Mouse (Mus musculus) hindbrain, embryonic 15.5 days (tissue): ENCODE measurements around the gene Smarca5. TPM values are rescaled to one million over a fixed set of nuclear protein-coding genes. Genes with fewer than 3 reads are reported as not detected.

ENCODE experiments used
- ATAC-seq: fragments of 200-750 bp; cut with Nextera tagmentation; 2 replicates; pipeline ENCODE4 v1.8.0; 2017; ENCODE audit warnings: low read depth, moderate number of reproducible peaks, moderate TSS enrichment; ENCODE audit not compliant: low FRiP score
- H3K27ac ChIP-seq: fragments of 300-500 bp; sonication (generic); replicated peaks from 2 replicates; pipeline ENCODE4 v1.5.1; 2015; ENCODE audit warnings: mild to moderate bottlenecking, inconsistent platforms
- H3K27me3 ChIP-seq: fragments of 300-500 bp; sonication (generic); 2 replicates; pipeline ENCODE4 v1.6.1; 2015; ENCODE audit warnings: control low read depth, inconsistent platforms
- H3K36me3 ChIP-seq: fragments of 300-500 bp; sonication (generic); 2 replicates; pipeline ENCODE4 v1.6.1; 2015; ENCODE audit warnings: control low read depth, inconsistent platforms
- H3K4me1 ChIP-seq: fragments of 300-500 bp; sonication (generic); replicated peaks from 2 replicates; pipeline ENCODE4 v1.6.1; 2015; ENCODE audit warnings: control low read depth, inconsistent platforms
- H3K4me2 ChIP-seq: fragments of 300-500 bp; sonication (generic); 2 replicates; pipeline ENCODE4 v1.6.1; 2015; ENCODE audit warnings: moderate library complexity, mild to moderate bottlenecking, inconsistent platforms
- H3K4me3 ChIP-seq: fragments of 300-500 bp; sonication (generic); 2 replicates; pipeline ENCODE4 v1.5.1; 2015; ENCODE audit warnings: mild to moderate bottlenecking, inconsistent platforms
- H3K9ac ChIP-seq: fragments of 300-500 bp; sonication (generic); 2 replicates; pipeline ENCODE4 v1.6.1; 2015; ENCODE audit warnings: inconsistent platforms
- H3K9me3 ChIP-seq: fragments of 300-500 bp; sonication (generic); 2 replicates; pipeline ENCODE4 v1.6.1; 2016; ENCODE audit warnings: control low read depth, inconsistent platforms
- WGBS: fragments of 180-500 bp; shearing (Covaris S2); methylation state at CpG from one replicate; pipeline ENCODE4 v1.1.7; 2015; 5-methylcytosine and 5-hydroxymethylcytosine counted together
- polyA plus RNA-seq: library from polyadenylated mRNA; unstranded; fragments of >200 nt; fragmentation: Nextera tagmentation; extraction: Ambion mirVana; gene quantifications from 2 replicates; pipeline ENCODE4 v1.2.1, GENCODE M21; 2015

Gene Smarca5
- polyA plus RNA-seq, 1 experiment from 2014 or later: 49.7 TPM

- whole genome bisulfite sequencing: 12% methylated on average over 14 of the region's 14 CpGs
Observed at GRCm38 (mm10) chr8:80739932-80740331, 635 bp upstream of the Smarca5 start.

GRCm38 (mm10) chr8:80738388-80739154 lies 726 bp downstream of the Smarca5 start:
- H3K4me3 ChIP-seq: peak overlapping the region; percentile 97
- WGBS: under 1% methylated on average over 53 of the region's 84 CpGs
- ATAC-seq: peak; percentile 76
- H3K36me3 ChIP-seq: peaks cover 14% of the 10 kb centered on the region
- peaks cover 8% of the 10 kb centered on the region for H3K4me1 ChIP-seq
- peak overlapping the region; percentile 88 for H3K9ac ChIP-seq
- H3K9me3 ChIP-seq: no peaks in the 10 kb centered on the region
- no peaks in the 10 kb centered on the region for H3K27me3 ChIP-seq
- peak overlapping the region; percentile 78 for H3K4me2 ChIP-seq
- H3K27ac ChIP-seq: peak overlapping the region; percentile 95

More at GRCm38 (mm10) chr8:80739932-80740331, 635 bp upstream of the Smarca5 start:
- H3K9ac ChIP-seq: peak overlapping the region; percentile 70
- peak overlapping the region; percentile 95 for H3K27ac ChIP-seq
- H3K4me2 ChIP-seq: peak overlapping the region; percentile 67
- no peaks in the 10 kb centered on the region for H3K27me3 ChIP-seq
- ATAC-seq: peak; percentile 51
- peak overlapping the region; percentile 97 for H3K4me3 ChIP-seq
- H3K36me3 ChIP-seq: peaks cover 7% of the 10 kb centered on the region
- peaks cover 8% of the 10 kb centered on the region for H3K4me1 ChIP-seq
- H3K9me3 ChIP-seq: no peaks in the 10 kb centered on the region

GRCm38 (mm10) chr8:80738046-80738387 lies 1.3 kb downstream of the Smarca5 start:
- peak overlapping the region; percentile 88 for H3K9ac ChIP-seq
- peak overlapping the region; percentile 95 for H3K27ac ChIP-seq
- no peaks in the 10 kb centered on the region for H3K27me3 ChIP-seq
- WGBS: 0% methylated on average over 5 of the region's 5 CpGs
- peak overlapping the region; percentile 78 for H3K4me2 ChIP-seq
- H3K36me3 ChIP-seq: peaks cover 17% of the 10 kb centered on the region
- peak; percentile 10; the same call in 1 of the 2 replicates for ATAC-seq
- H3K9me3 ChIP-seq: no peaks in the 10 kb centered on the region
- H3K4me1 ChIP-seq: peaks cover 8% of the 10 kb centered on the region
- peak overlapping the region; percentile 97 for H3K4me3 ChIP-seq

- Histone ChIP-seq H3K9me3 (no peaks in the 10 kb centered on the region), H3K4me1 (no peaks in the 10 kb centered on the region), H3K4me2 (no peak overlapping the region), H3K27ac (no peak overlapping the region), H3K36me3 (peaks cover 51% of the 10 kb centered on the region), H3K4me3 (no peak overlapping the region), H3K9ac (no peak overlapping the region), H3K27me3 (no peaks in the 10 kb centered on the region)
- no peak for ATAC-seq
Observed at GRCm38 (mm10) chr8:80732326-80732725, 7.0 kb downstream of the Smarca5 start.

GRCm38 (mm10) chr8:80714461-80714860 lies 24.8 kb downstream of the Smarca5 start:
- Histone ChIP-seq H3K9ac (no peak overlapping the region), H3K27me3 (no peaks in the 10 kb centered on the region), H3K36me3 (peaks cover 50% of the 10 kb centered on the region), H3K4me2 (no peak overlapping the region), H3K4me1 (no peaks in the 10 kb centered on the region), H3K27ac (no peak overlapping the region), H3K4me3 (no peak overlapping the region), H3K9me3 (no peaks in the 10 kb centered on the region)
- WGBS: 95% methylated on average over 1 of the region's 1 CpGs
- no peak for ATAC-seq

GRCm38 (mm10) chr8:80710670-80711400 lies 28.5 kb downstream of the Smarca5 start:
- Histone ChIP-seq H3K27me3 (no peaks in the 10 kb centered on the region), H3K4me2 (no peak overlapping the region), H3K9ac (no peak overlapping the region), H3K36me3 (peaks cover 55% of the 10 kb centered on the region), H3K4me1 (no peaks in the 10 kb centered on the region), H3K27ac (no peak overlapping the region), H3K9me3 (no peaks in the 10 kb centered on the region), H3K4me3 (no peak overlapping the region)
- whole genome bisulfite sequencing: 77% methylated on average over 4 of the region's 4 CpGs
- ATAC-seq: no peak

GRCm38 (mm10) chr8:80688141-80688540 lies 51.2 kb downstream of the Smarca5 start:
- peak; percentile 77; the same call in 1 of the 2 replicates for ATAC-seq
- H3K9ac ChIP-seq: no peak overlapping the region
- WGBS: 53% methylated on average over 4 of the region's 4 CpGs

GRCm38 (mm10) chr8:80683756-80684335 lies 55.5 kb downstream of the Smarca5 start:
- H3K9me3 ChIP-seq: no peaks in the 10 kb centered on the region

More at GRCm38 (mm10) chr8:80688141-80688540, 51.2 kb downstream of the Smarca5 start:
- Histone ChIP-seq H3K4me1 (no peaks in the 10 kb centered on the region), H3K4me2 (no peak overlapping the region), H3K4me3 (no peak overlapping the region), H3K27me3 (no peaks in the 10 kb centered on the region), H3K27ac (no peak overlapping the region), H3K9me3 (no peaks in the 10 kb centered on the region), H3K36me3 (no peaks in the 10 kb centered on the region)

GRCm38 (mm10) chr8:80682594-80682993 lies 56.7 kb downstream of the Smarca5 start:
- H3K9ac ChIP-seq: no peak overlapping the region
- no peaks in the 10 kb centered on the region for H3K36me3 ChIP-seq
- no peaks in the 10 kb centered on the region for H3K27me3 ChIP-seq
- no peak overlapping the region for H3K4me2 ChIP-seq
- WGBS: 75% methylated on average over 5 of the region's 5 CpGs
- no peak overlapping the region for H3K27ac ChIP-seq
- no peak overlapping the region for H3K4me3 ChIP-seq
- no peaks in the 10 kb centered on the region for H3K9me3 ChIP-seq
- H3K4me1 ChIP-seq: no peaks in the 10 kb centered on the region
- no peak for ATAC-seq

More at GRCm38 (mm10) chr8:80683756-80684335, 55.5 kb downstream of the Smarca5 start:
- H3K4me3 ChIP-seq: no peak overlapping the region
- H3K27ac ChIP-seq: no peak overlapping the region
- no peak overlapping the region for H3K4me2 ChIP-seq
- WGBS: 85% methylated on average over 5 of the region's 5 CpGs
- ATAC-seq: no peak
- no peak overlapping the region for H3K9ac ChIP-seq
- no peaks in the 10 kb centered on the region for H3K4me1 ChIP-seq
- no peaks in the 10 kb centered on the region for H3K27me3 ChIP-seq
- H3K36me3 ChIP-seq: no peaks in the 10 kb centered on the region

- ATAC-seq: no peak
- Histone ChIP-seq H3K9ac (no peak overlapping the region), H3K9me3 (no peaks in the 10 kb centered on the region), H3K27ac (no peak overlapping the region), H3K36me3 (no peaks in the 10 kb centered on the region), H3K4me2 (no peak overlapping the region), H3K27me3 (no peaks in the 10 kb centered on the region), H3K4me3 (no peak overlapping the region), H3K4me1 (no peaks in the 10 kb centered on the region)
- WGBS: 81% methylated on average over 17 of the region's 17 CpGs
Observed at GRCm38 (mm10) chr8:80669277-80669901, 69.9 kb downstream of the Smarca5 start.

GRCm38 (mm10) chr8:80663476-80663875 lies 75.8 kb downstream of the Smarca5 start:
- Histone ChIP-seq H3K4me3 (no peak overlapping the region), H3K36me3 (no peaks in the 10 kb centered on the region), H3K4me2 (no peak overlapping the region), H3K27ac (no peak overlapping the region), H3K9me3 (no peaks in the 10 kb centered on the region), H3K9ac (no peak overlapping the region), H3K4me1 (no peaks in the 10 kb centered on the region), H3K27me3 (no peaks in the 10 kb centered on the region)
- WGBS: 84% methylated on average over 3 of the region's 3 CpGs
- no peak for ATAC-seq

GRCm38 (mm10) chr8:80661055-80661454 lies 78.2 kb downstream of the Smarca5 start:
- Histone ChIP-seq H3K9me3 (no peaks in the 10 kb centered on the region), H3K4me3 (no peak overlapping the region), H3K27me3 (no peaks in the 10 kb centered on the region), H3K27ac (no peak overlapping the region), H3K9ac (no peak overlapping the region), H3K4me2 (no peak overlapping the region), H3K4me1 (no peaks in the 10 kb centered on the region), H3K36me3 (no peaks in the 10 kb centered on the region)
- no peak for ATAC-seq
- 92% methylated on average over 4 of the region's 4 CpGs for WGBS
